Mouse (Mus musculus): Measurements from ENCODE around the gene Aldh16a1. TPM values are rescaled to one million over a fixed set of nuclear protein-coding genes. Genes with fewer than 3 reads are reported as not detected.

Aldh16a1 gene
- polyA plus RNA-seq, 1 experiment from 2014 or later = 19.5 TPM

GRCm38 (mm10) chr7:45163735-45164490 is 9.5 kb upstream of the Aldh16a1 start, which contains the start of gene Slc17a7:
Gene Slc17a7, plus strand, starts transcription at chr7:45163949.
- WGBS = under 1% methylated on average over 35 of the region's 41 CpGs
- peaks cover 19% of the 10 kb centered on the region for H3K36me3 ChIP-seq
- peaks cover 32% of the 10 kb centered on the region for H3K4me1 ChIP-seq
- H3K27ac ChIP-seq (replicated peaks) = no peak within 1 kb of the TSS
- H3K4me2 ChIP-seq = peak within 1 kb of the TSS; percentile 84
- H3K4me3 ChIP-seq (replicated peaks) = peak within 1 kb of the TSS; percentile 35
- H3K9ac ChIP-seq (replicated peaks) = peak within 1 kb of the TSS; percentile 42; the same call in 1 of the 2 replicates
- peaks cover 66% of the 10 kb centered on the region for H3K27me3 ChIP-seq (replicated peaks)
- no peaks in the 10 kb centered on the region for H3K9me3 ChIP-seq (replicated peaks)
- no peak for ATAC-seq (ENCODE audit: low FRiP score)

- H3K27me3 ChIP-seq (replicated peaks) = peaks cover 58% of the 10 kb centered on the region
- WGBS = 75% methylated on average over 9 of the region's 9 CpGs
Observed at GRCm38 (mm10) chr7:45162996-45163615, 8.7 kb upstream of the Aldh16a1 start.

GRCm38 (mm10) chr7:45162551-45162950 is 8.2 kb upstream of the Aldh16a1 start:
- peaks cover 52% of the 10 kb centered on the region for H3K27me3 ChIP-seq (replicated peaks)

More at GRCm38 (mm10) chr7:45162996-45163615, 8.7 kb upstream of the Aldh16a1 start:
- H3K4me2 ChIP-seq = peak overlapping the region; percentile 84; the same call in 1 of the 2 replicates
- no peaks in the 10 kb centered on the region for H3K9me3 ChIP-seq (replicated peaks)
- H3K27ac ChIP-seq (replicated peaks) = no peak overlapping the region
- no peak overlapping the region for H3K9ac ChIP-seq (replicated peaks)
- peaks cover 24% of the 10 kb centered on the region for H3K4me1 ChIP-seq
- ATAC-seq (ENCODE audit: low FRiP score) = no peak
- no peak overlapping the region for H3K4me3 ChIP-seq (replicated peaks)
- H3K36me3 ChIP-seq = peaks cover 27% of the 10 kb centered on the region

GRCm38 (mm10) chr7:45161612-45162473 is 7.5 kb upstream of the Aldh16a1 start:
- Histone ChIP-seq H3K4me2 (peak overlapping the region; percentile 84), H3K36me3 (peaks cover 34% of the 10 kb centered on the region), H3K4me3 (replicated peaks) (peak overlapping the region; percentile 46), H3K27ac (replicated peaks) (peak overlapping the region; percentile 65), H3K9ac (replicated peaks) (peak overlapping the region; percentile 43), H3K4me1 (peaks cover 19% of the 10 kb centered on the region), H3K9me3 (replicated peaks) (no peaks in the 10 kb centered on the region), H3K27me3 (replicated peaks) (peaks cover 45% of the 10 kb centered on the region)
- peak; percentile 93 for ATAC-seq (ENCODE audit: low FRiP score)
- WGBS = 4% methylated on average over 35 of the region's 35 CpGs

More at GRCm38 (mm10) chr7:45162551-45162950, 8.2 kb upstream of the Aldh16a1 start:
- peaks cover 19% of the 10 kb centered on the region for H3K4me1 ChIP-seq
- H3K9ac ChIP-seq (replicated peaks) = peak overlapping the region; percentile 43
- no peaks in the 10 kb centered on the region for H3K9me3 ChIP-seq (replicated peaks)
- peaks cover 32% of the 10 kb centered on the region for H3K36me3 ChIP-seq
- no peak overlapping the region for H3K27ac ChIP-seq (replicated peaks)
- H3K4me2 ChIP-seq = peak overlapping the region; percentile 84
- ATAC-seq (ENCODE audit: low FRiP score) = peak; percentile 14
- WGBS = 26% methylated on average over 6 of the region's 6 CpGs
- peak overlapping the region; percentile 46 for H3K4me3 ChIP-seq (replicated peaks)

DNA sequence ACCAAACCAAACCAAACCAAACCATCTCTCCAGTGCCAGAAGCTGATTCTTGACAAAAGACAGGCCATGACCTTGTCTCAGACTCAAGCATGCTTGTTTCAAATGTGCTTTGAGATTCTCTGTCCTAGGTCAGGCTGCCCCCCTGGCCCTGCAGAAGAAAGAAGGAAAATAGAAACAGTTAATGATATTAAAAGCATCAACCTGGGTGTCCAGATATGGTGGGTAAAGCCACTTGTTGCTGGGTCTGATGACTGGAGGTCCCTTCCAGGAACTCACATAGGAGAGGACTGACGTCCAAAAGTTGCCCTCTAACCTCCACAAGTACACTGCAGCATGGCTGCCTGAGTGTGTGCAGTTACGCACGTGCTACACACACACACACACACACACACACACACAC is 6.5 kb upstream of the Aldh16a1 start:
- Histone ChIP-seq H3K4me2 (no peak overlapping the region), H3K27me3 (replicated peaks) (peaks cover 36% of the 10 kb centered on the region), H3K36me3 (peaks cover 34% of the 10 kb centered on the region), H3K4me1 (peaks cover 19% of the 10 kb centered on the region), H3K4me3 (replicated peaks) (no peak overlapping the region), H3K27ac (replicated peaks) (no peak overlapping the region), H3K9ac (replicated peaks) (no peak overlapping the region), H3K9me3 (replicated peaks) (no peaks in the 10 kb centered on the region)
- WGBS = 91% methylated on average over 3 of the region's 3 CpGs
- ATAC-seq (ENCODE audit: low FRiP score) = no peak

DNA sequence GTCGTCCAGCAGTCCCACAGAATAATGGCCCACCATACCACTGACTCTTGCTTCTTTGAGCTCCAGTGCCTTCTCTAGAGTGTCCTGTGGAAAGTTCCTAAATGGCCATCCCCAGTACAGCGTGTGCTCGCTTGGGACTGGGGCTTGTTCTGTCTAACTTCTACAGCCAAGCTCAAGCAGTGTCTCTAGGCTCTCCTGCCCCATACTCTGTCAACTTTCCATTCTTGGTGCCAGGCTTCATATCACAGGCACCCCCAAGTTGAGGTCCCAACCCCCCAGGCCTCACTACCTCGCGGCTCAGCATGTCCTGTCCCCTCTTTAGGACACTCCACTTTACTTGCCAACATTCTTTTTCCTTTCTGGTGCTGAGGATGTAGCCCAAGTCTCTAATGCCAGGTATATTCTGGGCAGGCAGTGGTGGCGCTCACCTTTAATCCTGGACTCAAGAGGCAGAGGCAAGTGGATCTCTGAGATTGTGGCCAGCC is 6.0 kb upstream of the Aldh16a1 start:
- Histone ChIP-seq H3K9me3 (replicated peaks) (no peaks in the 10 kb centered on the region), H3K4me1 (peaks cover 24% of the 10 kb centered on the region), H3K36me3 (peaks cover 34% of the 10 kb centered on the region), H3K4me3 (replicated peaks) (no peak overlapping the region), H3K4me2 (no peak overlapping the region), H3K27ac (replicated peaks) (no peak overlapping the region), H3K27me3 (replicated peaks) (peaks cover 31% of the 10 kb centered on the region), H3K9ac (replicated peaks) (no peak overlapping the region)
- WGBS = 95% methylated on average over 6 of the region's 6 CpGs
- ATAC-seq (ENCODE audit: low FRiP score) = no peak

GRCm38 (mm10) chr7:45158991-45159390 is 4.6 kb upstream of the Aldh16a1 start:
- Histone ChIP-seq H3K4me3 (replicated peaks) (no peak overlapping the region), H3K4me2 (no peak overlapping the region), H3K9me3 (replicated peaks) (no peaks in the 10 kb centered on the region), H3K27ac (replicated peaks) (no peak overlapping the region), H3K27me3 (replicated peaks) (peaks cover 17% of the 10 kb centered on the region), H3K36me3 (peaks cover 34% of the 10 kb centered on the region), H3K4me1 (peaks cover 29% of the 10 kb centered on the region), H3K9ac (replicated peaks) (no peak overlapping the region)
- 95% methylated on average over 6 of the region's 6 CpGs for WGBS
- ATAC-seq (ENCODE audit: low FRiP score) = no peak

DNA sequence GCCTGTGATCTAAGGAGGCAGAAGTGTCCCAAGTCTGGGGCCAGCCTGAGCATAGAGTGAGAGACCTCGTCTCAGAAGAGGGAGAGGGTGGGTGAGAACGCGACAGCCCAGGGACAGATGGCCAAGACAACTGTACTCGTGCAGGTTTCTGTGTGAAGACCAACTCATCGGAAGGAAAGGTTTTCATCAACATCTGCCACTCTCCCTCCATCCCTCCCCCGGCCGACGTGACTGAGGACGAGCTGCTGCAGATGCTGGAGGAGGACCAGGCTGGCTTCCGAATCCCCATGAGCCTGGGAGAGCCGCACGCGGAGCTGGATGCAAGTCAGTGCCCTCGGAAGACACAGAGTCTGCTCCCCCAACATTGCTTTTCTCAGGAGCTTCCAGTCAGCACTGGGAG is 3.1 kb upstream of the Aldh16a1 start:
- Histone ChIP-seq H3K9ac (replicated peaks) (no peak overlapping the region), H3K27me3 (replicated peaks) (peaks cover 2% of the 10 kb centered on the region; the same call in 1 of the 2 replicates), H3K4me3 (replicated peaks) (no peak overlapping the region), H3K9me3 (replicated peaks) (no peaks in the 10 kb centered on the region), H3K4me1 (peaks cover 26% of the 10 kb centered on the region), H3K36me3 (peaks cover 34% of the 10 kb centered on the region), H3K4me2 (no peak overlapping the region), H3K27ac (replicated peaks) (no peak overlapping the region)
- WGBS = 89% methylated on average over 14 of the region's 14 CpGs
- no peak for ATAC-seq (ENCODE audit: low FRiP score)

DNA sequence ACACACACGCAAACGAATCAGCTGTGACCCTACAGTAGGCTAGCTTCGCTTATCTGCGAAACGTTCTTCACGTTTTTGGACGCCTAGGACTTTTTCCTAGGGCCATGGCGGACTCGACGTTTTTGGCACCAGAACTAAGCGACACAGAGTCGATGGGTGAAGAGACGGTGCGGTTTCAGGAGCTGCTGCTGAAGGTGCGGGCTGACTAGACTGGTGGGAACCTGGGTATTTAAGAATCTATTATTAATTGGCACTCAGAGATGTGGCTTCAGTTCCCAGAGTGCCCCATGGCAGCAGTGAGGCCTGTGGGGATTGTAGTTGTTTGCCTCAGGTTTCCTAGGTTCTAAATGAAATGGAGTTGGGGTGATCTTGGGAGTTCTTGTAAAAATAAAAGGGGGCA is 1.8 kb upstream of the Aldh16a1 start:
- Histone ChIP-seq H3K27me3 (replicated peaks) (no peaks in the 10 kb centered on the region), H3K4me1 (peaks cover 19% of the 10 kb centered on the region), H3K4me3 (replicated peaks) (no peak overlapping the region), H3K9me3 (replicated peaks) (no peaks in the 10 kb centered on the region), H3K27ac (replicated peaks) (no peak overlapping the region), H3K9ac (replicated peaks) (no peak overlapping the region), H3K36me3 (peaks cover 34% of the 10 kb centered on the region), H3K4me2 (no peak overlapping the region)
- 93% methylated on average over 15 of the region's 15 CpGs for WGBS
- ATAC-seq (ENCODE audit: low FRiP score) = no peak

DNA sequence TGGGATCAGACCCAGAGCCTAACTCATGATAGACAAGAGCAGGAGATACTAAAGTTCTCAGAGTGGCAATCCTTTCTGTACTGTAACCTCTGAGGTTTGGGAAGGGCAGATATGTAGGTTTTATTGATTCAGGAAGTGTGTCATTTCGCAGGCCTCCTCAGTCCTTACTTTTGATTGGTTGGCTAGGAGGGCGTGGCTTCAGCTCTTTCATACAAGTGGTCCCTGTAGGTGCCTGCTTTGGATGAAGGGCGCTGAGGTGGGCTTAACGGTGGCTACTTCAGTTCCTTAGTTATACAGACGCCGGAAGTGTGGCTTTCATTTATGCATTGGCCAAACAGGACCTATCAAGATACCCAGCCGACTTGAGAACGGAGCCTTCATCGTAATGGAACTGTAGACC is 1.2 kb upstream of the Aldh16a1 start:
- H3K4me1 ChIP-seq = peaks cover 25% of the 10 kb centered on the region
- no peaks in the 10 kb centered on the region for H3K27me3 ChIP-seq (replicated peaks)
- peak overlapping the region; percentile 63 for H3K4me2 ChIP-seq
- H3K9ac ChIP-seq (replicated peaks) = 0 out of 2 replicates have a peak overlapping the region, but pooled peaks have one; percentile 1
- 83% methylated on average over 9 of the region's 9 CpGs for WGBS
- no peak for ATAC-seq (ENCODE audit: low FRiP score)
- no peaks in the 10 kb centered on the region for H3K9me3 ChIP-seq (replicated peaks)
- H3K36me3 ChIP-seq = peaks cover 30% of the 10 kb centered on the region
- H3K4me3 ChIP-seq (replicated peaks) = no peak overlapping the region; the same call in 1 of the 2 replicates
- peak overlapping the region; percentile 99; the same call in 1 of the 2 replicates for H3K27ac ChIP-seq (replicated peaks)

- WGBS = 80% methylated on average over 12 of the region's 12 CpGs
- Histone ChIP-seq H3K27ac (replicated peaks) (peak overlapping the region; percentile 99; the same call in 1 of the 2 replicates), H3K4me1 (peaks cover 26% of the 10 kb centered on the region), H3K9me3 (replicated peaks) (no peaks in the 10 kb centered on the region), H3K9ac (replicated peaks) (peak overlapping the region; percentile 20; the same call in 1 of the 2 replicates), H3K36me3 (peaks cover 26% of the 10 kb centered on the region), H3K4me2 (peak overlapping the region; percentile 63), H3K4me3 (replicated peaks) (peak overlapping the region; percentile 78), H3K27me3 (replicated peaks) (no peaks in the 10 kb centered on the region)
- ATAC-seq (ENCODE audit: low FRiP score) = 0 out of 2 replicates have a peak, but pooled peaks have one; percentile 1
Observed at GRCm38 (mm10) chr7:45154993-45155514, 670 bp upstream of the Aldh16a1 start.
